In the genomic region with DNA sequence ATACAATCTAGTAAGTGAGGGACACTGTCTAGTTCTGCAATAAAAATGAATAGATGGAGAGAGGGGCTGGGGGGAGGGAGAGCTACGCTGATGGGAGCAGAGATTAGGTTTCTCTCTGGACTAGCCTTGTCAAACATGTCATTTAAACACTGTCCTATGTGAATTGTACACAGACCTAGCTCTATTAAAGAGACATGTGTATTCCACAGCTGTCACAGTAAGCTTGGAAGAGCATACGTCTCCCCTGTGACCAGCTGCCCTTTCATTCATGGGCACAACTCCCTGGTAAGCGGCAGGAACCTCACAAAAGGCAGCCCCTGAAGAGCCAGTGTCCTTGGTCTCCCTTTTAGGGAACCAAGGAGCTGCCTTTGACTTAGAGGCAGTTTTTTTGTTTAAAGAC, we compare ENCODE assay signal across 27 mouse cellular contexts.
DNase-seq lines count a peak whose midpoint lies in the region; ATAC-seq and TF ChIP-seq lines count a peak whose summit lies in the region.
"Had no signal": no experiment of that assay in that cellular context is flagged by ENCODE, and none has a peak within 500 bp of the region (broad histone marks: within the 10 kb centered on the region; RNA-seq: fewer than 3 reads in every experiment).

No protein-coding gene starts in this region.

- H3K4me3 ChIP-seq in heart, embryonic 13.5 days: no peak overlapping the region
- H3K4me3 ChIP-seq in neural tube, embryonic 13.5 days: no peak overlapping the region
- no peak overlapping the region for H3K4me3 ChIP-seq in neural tube, embryonic 15.5 days (replicated peaks)
- no peak overlapping the region for H3K4me3 ChIP-seq in midbrain, embryonic 14.5 days (replicated peaks; ENCODE audit: low read depth, low read length)
- no peak overlapping the region for H3K4me3 ChIP-seq in liver, postnatal 0 days (ENCODE audit: low read depth, low read length)
- H3K4me3 ChIP-seq: forebrain, embryonic 13.5 days; heart, adult 2 months; left cerebral cortex, adult 2 months; neural tube, embryonic 12.5 days had no signal

- ATAC-seq in heart, embryonic 13.5 days (ENCODE audit: extremely low read depth, insufficient number of reproducible peaks, low FRiP score, low TSS enrichment): no peak
- no peak; the same call in 1 of the 2 replicates for ATAC-seq in neural tube, embryonic 13.5 days (ENCODE audit: low read depth)
- no peak for ATAC-seq in neural tube, embryonic 15.5 days (ENCODE audit: low FRiP score)
- ATAC-seq in midbrain, embryonic 14.5 days (ENCODE audit: low FRiP score, low TSS enrichment): no peak
- no peak for ATAC-seq in liver, postnatal 0 days
- ATAC-seq: forebrain, embryonic 13.5 days had no signal

- H3K27me3 ChIP-seq in heart, embryonic 13.5 days (replicated peaks): no peaks in the 10 kb centered on the region
- no peaks in the 10 kb centered on the region for H3K27me3 ChIP-seq in neural tube, embryonic 13.5 days
- H3K27me3 ChIP-seq in neural tube, embryonic 15.5 days (replicated peaks): no peaks in the 10 kb centered on the region
- H3K27me3 ChIP-seq in midbrain, embryonic 14.5 days (ENCODE audit: control insufficient read depth, insufficient read depth, low read length): no peaks in the 10 kb centered on the region
- no peaks in the 10 kb centered on the region for H3K27me3 ChIP-seq in liver, postnatal 0 days (ENCODE audit: insufficient read depth, low read length)
- H3K27me3 ChIP-seq: CH12.LX; forebrain, embryonic 13.5 days; neural tube, embryonic 12.5 days had no signal

- no peak for TF ChIP-seq EP300 in liver, postnatal 0 days (IDR thresholded peaks at IDR 0.05; ENCODE audit: low read depth)

- no peak overlapping the region for H3K4me2 ChIP-seq in heart, embryonic 13.5 days
- no peak overlapping the region for H3K4me2 ChIP-seq in neural tube, embryonic 13.5 days
- no peak overlapping the region for H3K4me2 ChIP-seq in neural tube, embryonic 15.5 days
- no peak overlapping the region for H3K4me2 ChIP-seq in midbrain, embryonic 14.5 days (ENCODE audit: low read length)
- H3K4me2 ChIP-seq in liver, postnatal 0 days (ENCODE audit: low read depth, low read length): no peak overlapping the region
- H3K4me2 ChIP-seq: forebrain, embryonic 13.5 days; liver, embryonic 11.5 days; lung, embryonic 14.5 days; neural tube, embryonic 12.5 days had no signal

- no peaks in the 10 kb centered on the region for H3K36me3 ChIP-seq in heart, embryonic 13.5 days
- H3K36me3 ChIP-seq in neural tube, embryonic 13.5 days: no peaks in the 10 kb centered on the region
- no peaks in the 10 kb centered on the region for H3K36me3 ChIP-seq in neural tube, embryonic 15.5 days
- no peaks in the 10 kb centered on the region for H3K36me3 ChIP-seq in midbrain, embryonic 14.5 days (ENCODE audit: control insufficient read depth, insufficient read depth, low read length)
- H3K36me3 ChIP-seq in liver, postnatal 0 days (replicated peaks; ENCODE audit: insufficient read depth, low read length): no peaks in the 10 kb centered on the region
- H3K36me3 ChIP-seq: neural tube, embryonic 12.5 days had no signal

- 0 out of 2 replicates have a peak overlapping the region, but pooled peaks have one; percentile 20 for H3K27ac ChIP-seq in heart, embryonic 13.5 days (replicated peaks)
- peak overlapping the region; percentile 49; the same call in 1 of the 2 replicates for H3K27ac ChIP-seq in neural tube, embryonic 13.5 days (replicated peaks)
- H3K27ac ChIP-seq in neural tube, embryonic 15.5 days (replicated peaks): no peak overlapping the region
- H3K27ac ChIP-seq in midbrain, embryonic 14.5 days (replicated peaks; ENCODE audit: low read depth, low read length): peak overlapping the region; percentile 79
- H3K27ac ChIP-seq in liver, postnatal 0 days (ENCODE audit: low read depth): no peak overlapping the region
- H3K27ac ChIP-seq: forebrain, embryonic 13.5 days; heart, adult 2 months; left cerebral cortex, adult 2 months; neural tube, embryonic 12.5 days had no signal

- 70% methylated on average over 3 of the region's 3 CpGs for WGBS in heart, embryonic 13.5 days
- WGBS in neural tube, embryonic 13.5 days: 12% methylated on average over 3 of the region's 3 CpGs
- 14% methylated on average over 3 of the region's 3 CpGs for WGBS in neural tube, embryonic 15.5 days
- 9% methylated on average over 3 of the region's 3 CpGs for WGBS in midbrain, embryonic 14.5 days
- 59% methylated on average over 3 of the region's 3 CpGs for WGBS in liver, postnatal 0 days (ENCODE audit: insufficient replicate concordance)

- no peak for DNase-seq in heart, adult 8-10 months (ENCODE audit: low spot score)
- peak; percentile 40 for DNase-seq in midbrain, embryonic 14.5 days
- DNase-seq in natural killer cell, adult 2 months (ENCODE audit: low spot score in 2 of 2): no peak
- DNase-seq in liver, postnatal 0 days: no peak
- DNase-seq: adrenal gland, postnatal 36 days; cerebellum, adult 11-12 months; cerebellum, postnatal 36 days; gastrocnemius, postnatal 14 days; heart, adult 2 months; heart, postnatal 36 days; kidney, adult 9 months; kidney, postnatal 36 days; layer of hippocampus, adult 9-11 months; left cerebral cortex, postnatal 4 days; lung, embryonic 14.5 days; lung, postnatal 36 days; right cerebral cortex, postnatal 14 days; spleen, adult 18-20 months; thymus, postnatal 4 days had no signal

- H3K4me1 ChIP-seq in heart, embryonic 13.5 days: peaks cover 85% of the 10 kb centered on the region
- peaks cover 41% of the 10 kb centered on the region for H3K4me1 ChIP-seq in neural tube, embryonic 13.5 days (replicated peaks)
- peaks cover 24% of the 10 kb centered on the region for H3K4me1 ChIP-seq in neural tube, embryonic 15.5 days
- H3K4me1 ChIP-seq in midbrain, embryonic 14.5 days (ENCODE audit: control insufficient read depth, insufficient read depth, low read length): peaks cover 25% of the 10 kb centered on the region
- no peaks in the 10 kb centered on the region for H3K4me1 ChIP-seq in liver, postnatal 0 days (ENCODE audit: insufficient read depth)

- no peaks in the 10 kb centered on the region for H3K9me3 ChIP-seq in heart, embryonic 13.5 days
- H3K9me3 ChIP-seq in neural tube, embryonic 13.5 days: no peaks in the 10 kb centered on the region
- no peaks in the 10 kb centered on the region for H3K9me3 ChIP-seq in neural tube, embryonic 15.5 days (replicated peaks)
- H3K9me3 ChIP-seq in midbrain, embryonic 14.5 days (ENCODE audit: control insufficient read depth, low read length): no peaks in the 10 kb centered on the region
- no peaks in the 10 kb centered on the region for H3K9me3 ChIP-seq in liver, postnatal 0 days (ENCODE audit: low read length)
- H3K9me3 ChIP-seq: forebrain, embryonic 13.5 days; neural tube, embryonic 12.5 days had no signal

- TF ChIP-seq CTCF in liver, postnatal 0 days (IDR thresholded peaks at IDR 0.05; ENCODE audit: low read depth): no peak

- H3K9ac ChIP-seq in heart, embryonic 13.5 days: no peak overlapping the region
- H3K9ac ChIP-seq in neural tube, embryonic 13.5 days: no peak overlapping the region
- no peak overlapping the region for H3K9ac ChIP-seq in neural tube, embryonic 15.5 days (replicated peaks)
- no peak overlapping the region for H3K9ac ChIP-seq in midbrain, embryonic 14.5 days (replicated peaks; ENCODE audit: low read length)
- H3K9ac ChIP-seq in liver, postnatal 0 days (replicated peaks): no peak overlapping the region
- H3K9ac ChIP-seq: forebrain, embryonic 13.5 days; lung, embryonic 14.5 days; neural tube, embryonic 12.5 days had no signal

Comparison
In these comparisons a context has a peak if more than half of its experiments do, and no peak if none do; other contexts are left out.
1. H3K27ac ChIP-seq: peak in heart, embryonic 13.5 days (single experiment), neural tube, embryonic 13.5 days (single experiment) and midbrain, embryonic 14.5 days (single experiment); none in neural tube, embryonic 15.5 days (single experiment) and liver, postnatal 0 days (single experiment).